Mouse (Mus musculus) bone marrow, adult 2 months (tissue): ENCODE data around the gene Asphd1.

ENCODE experiments used
- CTCF ChIP-seq: fragments of 200-500 bp; IDR thresholded peaks from 2 replicates; pipeline ENCODE4 v1.5.1; 2011; ENCODE audit warnings: low read length, control low read depth; ENCODE audit not compliant: control insufficient read depth, insufficient read depth
- POLR2A ChIP-seq: fragments of 200-500 bp; IDR thresholded peaks from 2 replicates; pipeline ENCODE4 v1.6.1; 2011; ENCODE audit warnings: low read depth, mild to moderate bottlenecking, control low read depth, low read length, borderline replicate concordance; ENCODE audit not compliant: control insufficient read depth

- TF ChIP-seq CTCF (no peak), POLR2A (no peak)
These were observed 26.1 kb upstream of the Asphd1 start for GRCm38 (mm10) chr7:126975493-126975892.
